Mouse (Mus musculus) CH12.LX (cell line): Measurements from ENCODE around the gene Nf1.

Experiments used
- CTCF ChIP-seq, 2 experiments: IDR thresholded peaks in 1 of 2; conservative IDR thresholded peaks in 1 of 2; 2 replicates each; pipeline ENCODE4 v1.5.1; 2011 to 2012; ENCODE audit warnings: low read depth in 2 of 2, low read length in 2 of 2, improper control_type of control experiment in 1 of 2, inconsistent platforms in 1 of 2, mild to moderate bottlenecking in 1 of 2, moderate library complexity in 1 of 2
- EP300 ChIP-seq: IDR thresholded peaks from 2 replicates; pipeline ENCODE4 v1.6.1; 2011; ENCODE audit warnings: low read length, improper control_type of control experiment
- HCFC1 ChIP-seq: IDR thresholded peaks from 2 replicates; pipeline ENCODE4 v1.6.1; 2012; ENCODE audit warnings: low read depth, mild to moderate bottlenecking, inconsistent platforms, low read length, improper control_type of control experiment
- MXI1 ChIP-seq: IDR thresholded peaks from 2 replicates; pipeline ENCODE4 v1.6.1; 2011; ENCODE audit warnings: mild to moderate bottlenecking, low read depth, low read length, improper control_type of control experiment
- PAX5 ChIP-seq: IDR thresholded peaks from 2 replicates; pipeline ENCODE4 v1.6.1; 2012; ENCODE audit warnings: low read length, inconsistent platforms, mixed read lengths
- POLR2A ChIP-seq: IDR thresholded peaks from 2 replicates; pipeline ENCODE4 v1.6.1; 2011; ENCODE audit warnings: low read depth, mild to moderate bottlenecking, improper control_type of control experiment, low read length
- USF1 ChIP-seq: IDR thresholded peaks from 2 replicates; pipeline ENCODE4 v1.6.1; 2014; ENCODE audit warnings: low read depth, mild to moderate bottlenecking, inconsistent platforms, low read length, improper control_type of control experiment
- ZMIZ1 ChIP-seq: IDR thresholded peaks from 2 replicates; pipeline ENCODE4 v1.6.1; 2012; ENCODE audit warnings: low read depth, mild to moderate bottlenecking, inconsistent platforms, low read length, improper control_type of control experiment

DNA sequence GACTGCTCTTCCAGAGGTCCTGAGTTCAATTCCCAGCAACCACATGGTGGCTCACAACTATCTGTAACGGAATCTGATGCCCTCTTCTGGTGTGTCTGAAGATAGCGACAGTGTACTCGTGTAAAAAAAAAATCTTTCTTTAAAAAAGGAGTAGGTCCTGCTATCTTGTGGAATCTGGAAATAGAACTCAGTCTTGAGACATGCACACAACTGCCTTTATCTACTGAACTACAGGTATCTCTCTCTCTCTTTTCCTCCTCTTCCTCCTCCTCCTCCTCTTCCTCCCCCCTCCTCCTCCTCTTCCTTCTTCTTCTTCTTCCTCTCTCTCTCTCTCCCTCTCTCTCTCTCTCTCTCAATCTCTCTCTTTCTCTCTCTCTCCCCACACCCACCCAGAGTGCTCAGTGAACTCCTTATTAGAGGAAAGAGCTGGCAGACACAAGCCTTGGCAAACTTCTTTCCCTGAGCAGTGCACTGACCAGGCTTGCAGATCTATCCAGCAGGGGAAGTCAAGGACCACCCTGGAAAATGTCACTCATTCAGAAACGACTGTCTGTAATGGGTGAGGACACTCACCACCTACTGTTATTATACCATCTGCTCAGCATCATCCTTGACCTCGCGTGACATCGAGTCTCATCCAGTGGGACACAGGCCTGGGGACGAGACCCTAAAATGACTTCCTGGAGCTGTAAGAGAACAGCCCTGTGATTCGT lies 39.6 kb upstream of the Nf1 start:
- TF ChIP-seq MXI1 = no peak
- no peak for TF ChIP-seq EP300
- no peak for TF ChIP-seq ZMIZ1
- TF ChIP-seq CTCF (conservative IDR thresholded peaks at IDR 0.05 in 1 of 2, IDR thresholded peaks at IDR 0.05 in 1 of 2; ENCODE audit: low read depth in 2 of 2, low read length in 2 of 2) = peak; percentile 4 to 45; a peak in 2 of 4 replicates
- no peak for TF ChIP-seq HCFC1
- TF ChIP-seq PAX5 = no peak
- TF ChIP-seq USF1 = no peak
- TF ChIP-seq POLR2A = no peak
